Mouse (Mus musculus): Measurements from ENCODE around the gene Zfp618. TPM values are rescaled to one million over a fixed set of nuclear protein-coding genes. Genes with fewer than 3 reads are reported as not detected.

Gene Zfp618
- total RNA-seq, 2 experiments from 2014 or later, result 0.19 to 0.41 TPM

- no peak for DNase-seq
These were observed 33.9 kb downstream of the Zfp618 start for GRCm38 (mm10) chr4:62999321-62999720.

GRCm38 (mm10) chr4:62999916-63000315 lies 34.5 kb downstream of the Zfp618 start:
- DNase-seq, result no peak

GRCm38 (mm10) chr4:63000316-63001055 lies 35.1 kb downstream of the Zfp618 start:
- no peak for DNase-seq

GRCm38 (mm10) chr4:63002386-63002785 lies 37.0 kb downstream of the Zfp618 start:
- no peak for DNase-seq

- no peak for DNase-seq
These were observed 39.1 kb downstream of the Zfp618 start for GRCm38 (mm10) chr4:63004519-63004918.

- no peak for DNase-seq
These were observed 40.2 kb downstream of the Zfp618 start for GRCm38 (mm10) chr4:63005446-63006185.

GRCm38 (mm10) chr4:63006198-63007155 lies 41.1 kb downstream of the Zfp618 start:
- DNase-seq, result no peak

GRCm38 (mm10) chr4:63008206-63008605 lies 42.8 kb downstream of the Zfp618 start:
- no peak for DNase-seq

GRCm38 (mm10) chr4:63008822-63009221 lies 43.4 kb downstream of the Zfp618 start:
- no peak for DNase-seq

GRCm38 (mm10) chr4:63009821-63010220 lies 44.4 kb downstream of the Zfp618 start:
- peak; percentile 11 for DNase-seq

GRCm38 (mm10) chr4:63010226-63010625 lies 44.9 kb downstream of the Zfp618 start:
- peak; percentile 72 for DNase-seq

GRCm38 (mm10) chr4:63018616-63019015 lies 53.2 kb downstream of the Zfp618 start:
- DNase-seq, result no peak

GRCm38 (mm10) chr4:63019428-63019858 lies 54.1 kb downstream of the Zfp618 start:
- no peak for DNase-seq

- DNase-seq, result no peak
These were observed 55.8 kb downstream of the Zfp618 start for GRCm38 (mm10) chr4:63021034-63021700.

GRCm38 (mm10) chr4:63023465-63023864 lies 58.1 kb downstream of the Zfp618 start:
- DNase-seq, result no peak

- no peak for DNase-seq
These were observed 58.7 kb downstream of the Zfp618 start for GRCm38 (mm10) chr4:63024098-63024497.

- DNase-seq, result no peak
These were observed 59.4 kb downstream of the Zfp618 start for GRCm38 (mm10) chr4:63024734-63025256.

GRCm38 (mm10) chr4:63025306-63025705 lies 59.9 kb downstream of the Zfp618 start:
- DNase-seq, result no peak

- no peak for DNase-seq
These were observed 60.9 kb downstream of the Zfp618 start for GRCm38 (mm10) chr4:63026286-63026685.

- no peak for DNase-seq
These were observed 62.1 kb downstream of the Zfp618 start for GRCm38 (mm10) chr4:63027451-63027850.

- no peak for DNase-seq
These were observed 64.8 kb downstream of the Zfp618 start for GRCm38 (mm10) chr4:63030157-63030556.
